Comparison of ENCODE assay signal across 8 mouse cellular contexts in genomic region chr4:141766316-141766667, GRCm38 (mm10). TPM values are rescaled to one million over a fixed set of nuclear protein-coding genes. Genes with fewer than 3 reads are reported as not detected.
A peak's percentile ranks its signal among the peaks of the same experiment; 100 is the strongest.
DNase-seq lines count a peak whose midpoint lies in the region; ATAC-seq and TF ChIP-seq lines count a peak whose summit lies in the region.

No protein-coding gene starts in this region.

- H3K4me1 ChIP-seq in testis, adult 2 months (ENCODE audit: control insufficient read depth, insufficient read depth, low read length) = no peaks in the 10 kb centered on the region; the same call in 1 of the 2 replicates
- peaks cover 24% of the 10 kb centered on the region for H3K4me1 ChIP-seq in limb, embryonic 15.5 days

- no peak for ATAC-seq in limb, embryonic 15.5 days (ENCODE audit: insufficient number of reproducible peaks, low FRiP score, low TSS enrichment, low read depth)

- H3K36me3 ChIP-seq in testis, adult 2 months (ENCODE audit: control insufficient read depth, insufficient read depth, low read length) = peaks cover 12% of the 10 kb centered on the region
- H3K36me3 ChIP-seq in limb, embryonic 15.5 days = peaks cover 72% of the 10 kb centered on the region
- H3K36me3 ChIP-seq in splenic B cell, adult 2 months (ENCODE audit: control insufficient read depth, insufficient read depth, low read length, poor library complexity, severe bottlenecking) = peaks cover 7% of the 10 kb centered on the region

- H3K9ac ChIP-seq in limb, embryonic 15.5 days = no peak overlapping the region

- H3K27ac ChIP-seq in testis, adult 2 months (ENCODE audit: control insufficient read depth, insufficient read depth, low read depth, low read length) = peak overlapping the region; percentile 39
- peak overlapping the region; percentile 87 for H3K27ac ChIP-seq in limb, embryonic 15.5 days

- no peak for TF ChIP-seq POLR2A in testis, adult 2 months (IDR thresholded peaks at IDR 0.05; ENCODE audit: control insufficient read depth, low read depth, low read length)

- no peaks in the 10 kb centered on the region for H3K9me3 ChIP-seq in limb, embryonic 15.5 days

- WGBS in limb, embryonic 15.5 days = 52% methylated on average over 8 of the region's 8 CpGs

- peak; percentile 96 for DNase-seq in heart, adult 11 months
- DNase-seq in heart, postnatal 25 days (ENCODE audit: low spot score) = no peak
- DNase-seq in testis, postnatal 14 days (ENCODE audit: low spot score) = no peak
- DNase-seq in splenic B cell, adult 2 months (ENCODE audit: low read depth, low spot score) = peak; percentile 57
- DNase-seq in ovary, postnatal 36 days (ENCODE audit: low spot score) = no peak
- DNase-seq in ovary, adult 18-20 months (ENCODE audit: low spot score) = no peak

- intact Hi-C loops in heart, postnatal 25 days (cut with DNase I) = no loop called here

- peak overlapping the region; percentile 26; the same call in 1 of the 2 replicates for H3K4me2 ChIP-seq in limb, embryonic 15.5 days

- no peak for TF ChIP-seq CTCF in testis, adult 2 months (IDR thresholded peaks at IDR 0.05; ENCODE audit: control insufficient read depth, insufficient read depth, insufficient replicate concordance, low read depth, low read length)

- no peaks in the 10 kb centered on the region for H3K27me3 ChIP-seq in testis, adult 2 months (ENCODE audit: control insufficient read depth, insufficient read depth, low read length)
- H3K27me3 ChIP-seq in limb, embryonic 15.5 days = no peaks in the 10 kb centered on the region
- H3K27me3 ChIP-seq in splenic B cell, adult 2 months (ENCODE audit: control insufficient read depth, insufficient read depth, low read length, poor library complexity, severe bottlenecking) = no peaks in the 10 kb centered on the region

- H3K4me3 ChIP-seq in testis, adult 2 months (ENCODE audit: control insufficient read depth, low read depth, low read length) = no peak overlapping the region
- H3K4me3 ChIP-seq in limb, embryonic 15.5 days = no peak overlapping the region

RNA-seq across cellular contexts. Expression of gene Agmat, which starts 19.8 kb away (rescaled TPM):
- total RNA-seq in heart, postnatal 25 days (2021) = under 1 TPM; 0.36 to 0.56 TPM
- 0.07 TPM in 1 of 2 replicates, not detected in the other for polyA plus RNA-seq in testis, adult 2 months (2012; rRNA removed)
- 0.41 TPM in 1 of 2 replicates, not detected in the other for polyA plus RNA-seq in limb, embryonic 15.5 days (2015; fragmentation: Nextera tagmentation; extraction: Ambion mirVana)

RNA-seq across cellular contexts. Expression of gene Dnajc16, which starts 24.4 kb away (rescaled TPM):
- 10 to 100 TPM; 17.7 to 22.9 TPM for total RNA-seq in heart, postnatal 25 days (2021)
- polyA plus RNA-seq in testis, adult 2 months (2012; rRNA removed) = 11.3 and 12.2 TPM in 2 replicates
- polyA plus RNA-seq in limb, embryonic 15.5 days (2015; fragmentation: Nextera tagmentation; extraction: Ambion mirVana) = 3.6 TPM in 2 replicates

RNA-seq across cellular contexts. Expression of gene Casp9, which starts 27.1 kb away (rescaled TPM):
- total RNA-seq in heart, postnatal 25 days (2021) = 1 to 10 TPM; 7.9 to 8.6 TPM
- 7.8 and 8.0 TPM in 2 replicates for polyA plus RNA-seq in testis, adult 2 months (2012; rRNA removed)
- 13.3 and 14.7 TPM in 2 replicates for polyA plus RNA-seq in limb, embryonic 15.5 days (2015; fragmentation: Nextera tagmentation; extraction: Ambion mirVana)

RNA-seq across cellular contexts. Expression of gene Ddi2, which starts 43.1 kb away (rescaled TPM):
- 10 to 100 TPM; 28.4 to 34.4 TPM for total RNA-seq in heart, postnatal 25 days (2021)
- 4.1 and 5.2 TPM in 2 replicates for polyA plus RNA-seq in testis, adult 2 months (2012; rRNA removed)
- polyA plus RNA-seq in limb, embryonic 15.5 days (2015; fragmentation: Nextera tagmentation; extraction: Ambion mirVana) = 21.4 and 22.5 TPM in 2 replicates

RNA-seq across cellular contexts. Expression of gene Cela2a, which starts 59.7 kb away (rescaled TPM):
- not detected for total RNA-seq in heart, postnatal 25 days (2021)
- polyA plus RNA-seq in testis, adult 2 months (2012; rRNA removed) = 6.2 and 6.5 TPM in 2 replicates
- 0.20 TPM in 1 of 2 replicates, not detected in the other for polyA plus RNA-seq in limb, embryonic 15.5 days (2015; fragmentation: Nextera tagmentation; extraction: Ambion mirVana)

Comparison
In these comparisons a context has a peak if more than half of its experiments do, and no peak if none do; other contexts are left out.
1. DNase-seq: peak in heart, adult 11 months (single experiment) and splenic B cell, adult 2 months (single experiment); none in heart, postnatal 25 days (single experiment), testis, postnatal 14 days (single experiment), ovary, postnatal 36 days (single experiment) and ovary, adult 18-20 months (single experiment).